Mouse (Mus musculus) liver, embryonic 12.5 days (tissue): ENCODE data around the gene Basp1. TPM values are rescaled to one million over a fixed set of nuclear protein-coding genes. Genes with fewer than 3 reads are reported as not detected.

ENCODE experiments used
- ATAC-seq: fragments of 200-750 bp; cut with Nextera tagmentation; 2 replicates; pipeline ENCODE4 v1.8.0; 2017; ENCODE audit warnings: moderate number of reproducible peaks, mild to moderate bottlenecking, moderate library complexity
- H3K27ac ChIP-seq: fragments of 300-500 bp; sonication (generic); 2 replicates; pipeline ENCODE4 v1.5.1; 2016; ENCODE audit warnings: mild to moderate bottlenecking
- H3K27me3 ChIP-seq: fragments of 300-500 bp; sonication (generic); replicated peaks from 2 replicates; pipeline ENCODE4 v1.6.1; 2016; ENCODE audit warnings: mild to moderate bottlenecking, moderate library complexity
- H3K36me3 ChIP-seq: fragments of 300-500 bp; sonication (generic); 2 replicates; pipeline ENCODE4 v1.6.1; 2016; ENCODE audit warnings: mild to moderate bottlenecking, moderate library complexity
- H3K4me1 ChIP-seq: fragments of 300-500 bp; sonication (generic); 2 replicates; pipeline ENCODE4 v1.6.1; 2016
- H3K4me2 ChIP-seq: fragments of 300-500 bp; sonication (generic); 2 replicates; pipeline ENCODE4 v1.6.1; 2016; ENCODE audit warnings: mild to moderate bottlenecking, moderate library complexity
- H3K4me3 ChIP-seq: fragments of 300-500 bp; sonication (generic); 2 replicates; pipeline ENCODE4 v1.5.1; 2016; ENCODE audit warnings: mild to moderate bottlenecking, moderate library complexity
- H3K9ac ChIP-seq: fragments of 300-500 bp; sonication (generic); 2 replicates; pipeline ENCODE4 v1.6.1; 2016; ENCODE audit warnings: mild to moderate bottlenecking, moderate library complexity
- H3K9me3 ChIP-seq: fragments of 300-500 bp; sonication (generic); replicated peaks from 2 replicates; pipeline ENCODE4 v1.6.1; 2016; ENCODE audit warnings: mild to moderate bottlenecking, moderate library complexity
- WGBS: fragments of 180-500 bp; shearing (Covaris S2); methylation state at CpG from one replicate; pipeline ENCODE4 v1.1.7; 2016; ENCODE audit not compliant: insufficient replicate concordance; 5-methylcytosine and 5-hydroxymethylcytosine counted together
- polyA plus RNA-seq: library from polyadenylated mRNA; unstranded; fragments of >200 nt; fragmentation: Nextera tagmentation; extraction: Ambion mirVana; gene quantifications from 2 replicates; pipeline ENCODE4 v1.2.1, GENCODE M21; 2016

Basp1 gene
- polyA plus RNA-seq, 1 experiment from 2014 or later = 9.6 TPM

DNA sequence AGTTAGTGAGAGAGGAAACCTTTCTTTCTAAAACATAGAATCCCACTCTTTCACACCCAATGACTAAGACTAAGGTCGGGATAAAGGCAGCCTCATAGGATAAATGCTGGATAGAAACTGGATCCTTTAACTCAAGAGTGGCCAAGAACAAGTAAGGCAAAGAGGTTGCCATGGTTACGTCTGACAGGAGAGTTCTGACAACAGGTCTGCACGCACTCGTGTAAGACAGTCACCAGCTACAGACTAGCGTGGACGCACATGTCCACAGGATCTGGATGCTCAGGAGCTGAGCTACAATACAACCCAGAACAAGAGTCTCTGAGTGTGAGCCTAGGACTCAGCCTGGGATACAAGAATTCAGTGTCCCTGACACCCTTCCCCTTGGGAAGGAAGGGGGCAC lies 26.0 kb downstream of the Basp1 start:
- 71% methylated on average over 6 of the region's 6 CpGs for WGBS
- no peaks in the 10 kb centered on the region for H3K36me3 ChIP-seq
- H3K4me3 ChIP-seq = no peak overlapping the region
- no peak overlapping the region for H3K27ac ChIP-seq
- no peaks in the 10 kb centered on the region for H3K27me3 ChIP-seq
- no peaks in the 10 kb centered on the region for H3K9me3 ChIP-seq
- no peak for ATAC-seq
- H3K4me1 ChIP-seq = peaks cover 7% of the 10 kb centered on the region
- no peak overlapping the region for H3K4me2 ChIP-seq
- no peak overlapping the region for H3K9ac ChIP-seq

DNA sequence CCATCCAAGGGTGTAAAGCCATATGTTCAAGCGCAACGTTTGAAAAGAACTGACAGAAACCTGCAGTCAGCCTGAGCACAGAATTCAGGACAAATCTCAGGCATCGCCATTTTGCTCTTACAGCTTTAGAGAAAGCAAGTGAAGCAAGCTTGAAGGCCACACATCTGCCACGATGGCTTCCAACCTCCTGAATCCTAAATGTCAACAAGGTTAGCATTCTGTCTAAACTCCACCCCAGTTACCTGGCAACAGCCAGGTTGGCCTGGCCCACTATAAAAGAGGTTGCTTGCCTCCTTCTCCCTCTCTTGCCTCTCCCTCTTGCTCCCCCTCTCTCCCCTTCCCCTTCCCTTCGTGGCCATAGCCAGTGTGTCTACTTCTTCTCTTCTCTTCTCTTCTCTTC lies 33.5 kb downstream of the Basp1 start:
- no peaks in the 10 kb centered on the region for H3K9me3 ChIP-seq
- H3K27ac ChIP-seq = no peak overlapping the region
- ATAC-seq = no peak
- no peaks in the 10 kb centered on the region for H3K27me3 ChIP-seq
- H3K36me3 ChIP-seq = no peaks in the 10 kb centered on the region
- WGBS = 74% methylated on average over 5 of the region's 5 CpGs
- H3K4me2 ChIP-seq = no peak overlapping the region
- H3K4me3 ChIP-seq = no peak overlapping the region
- H3K9ac ChIP-seq = no peak overlapping the region
- H3K4me1 ChIP-seq = no peaks in the 10 kb centered on the region

DNA sequence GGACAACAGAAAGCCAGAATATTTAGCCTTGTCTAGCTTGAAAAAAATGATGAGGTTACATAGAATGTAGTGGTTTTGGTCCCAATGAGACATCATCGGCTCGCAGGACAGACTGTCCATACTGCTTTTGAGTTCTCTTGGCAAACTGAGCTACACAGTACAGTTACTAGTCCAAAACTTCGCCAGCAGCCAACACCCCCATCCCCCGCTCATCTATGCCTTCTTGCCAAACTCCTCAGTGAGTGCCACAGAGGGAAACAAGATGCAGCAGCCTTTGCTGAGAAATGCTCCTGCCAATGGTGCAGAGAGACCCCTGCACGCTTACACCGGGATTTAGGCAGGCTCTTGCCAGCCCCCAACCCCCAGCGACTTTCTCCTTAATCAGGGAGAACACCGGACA lies 34.9 kb downstream of the Basp1 start:
- Histone ChIP-seq H3K27ac (no peak overlapping the region), H3K27me3 (no peaks in the 10 kb centered on the region), H3K9me3 (no peaks in the 10 kb centered on the region), H3K9ac (no peak overlapping the region), H3K4me1 (no peaks in the 10 kb centered on the region), H3K36me3 (no peaks in the 10 kb centered on the region), H3K4me3 (no peak overlapping the region), H3K4me2 (no peak overlapping the region)
- ATAC-seq = no peak
- WGBS = 79% methylated on average over 8 of the region's 8 CpGs

DNA sequence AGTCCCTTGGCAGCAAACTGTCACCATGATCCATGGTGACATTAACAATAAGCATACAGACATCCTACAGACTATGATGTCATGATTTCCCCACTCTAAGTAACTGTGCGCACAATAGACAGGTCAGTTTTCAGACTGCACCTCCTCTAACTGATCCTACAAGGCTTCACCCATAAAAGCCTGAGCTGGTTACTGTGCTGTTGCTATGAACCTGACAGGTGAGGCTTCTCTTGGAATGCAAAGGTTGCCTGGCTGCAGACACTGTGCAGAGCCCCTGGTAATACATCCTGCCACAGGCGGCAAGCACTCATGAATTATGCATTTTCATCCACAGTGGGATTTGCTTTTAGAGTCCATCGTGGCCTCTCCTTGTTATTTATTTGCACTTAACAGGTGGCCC lies 36.6 kb downstream of the Basp1 start:
- no peak for ATAC-seq
- Histone ChIP-seq H3K27me3 (no peaks in the 10 kb centered on the region), H3K9me3 (no peaks in the 10 kb centered on the region), H3K4me3 (no peak overlapping the region), H3K27ac (no peak overlapping the region), H3K36me3 (no peaks in the 10 kb centered on the region), H3K9ac (no peak overlapping the region), H3K4me1 (no peaks in the 10 kb centered on the region), H3K4me2 (no peak overlapping the region)
- 68% methylated on average over 3 of the region's 3 CpGs for WGBS

DNA sequence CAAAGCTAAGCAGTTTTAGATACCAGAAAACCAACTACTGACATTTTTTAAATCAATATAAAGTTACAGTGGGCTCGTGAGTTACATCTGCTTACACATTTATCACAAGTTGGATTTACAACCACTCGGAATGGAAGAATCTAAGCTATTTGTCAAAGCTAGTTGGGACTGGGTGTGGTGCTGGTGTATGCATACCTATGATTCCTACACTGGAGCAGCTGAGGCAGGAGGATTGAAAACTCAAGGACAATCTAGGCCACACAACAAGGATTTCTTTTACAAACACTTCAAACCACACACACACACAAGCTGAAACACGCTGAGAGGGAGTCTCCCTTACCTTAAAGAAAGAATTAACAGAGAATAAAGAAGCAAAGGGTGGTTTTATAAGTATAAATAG lies 40.1 kb downstream of the Basp1 start:
- Histone ChIP-seq H3K27ac (no peak overlapping the region), H3K9ac (no peak overlapping the region), H3K4me2 (no peak overlapping the region), H3K4me3 (no peak overlapping the region), H3K36me3 (no peaks in the 10 kb centered on the region), H3K4me1 (no peaks in the 10 kb centered on the region), H3K9me3 (no peaks in the 10 kb centered on the region), H3K27me3 (no peaks in the 10 kb centered on the region)
- no peak for ATAC-seq
- WGBS = 58% methylated on average over 3 of the region's 3 CpGs

DNA sequence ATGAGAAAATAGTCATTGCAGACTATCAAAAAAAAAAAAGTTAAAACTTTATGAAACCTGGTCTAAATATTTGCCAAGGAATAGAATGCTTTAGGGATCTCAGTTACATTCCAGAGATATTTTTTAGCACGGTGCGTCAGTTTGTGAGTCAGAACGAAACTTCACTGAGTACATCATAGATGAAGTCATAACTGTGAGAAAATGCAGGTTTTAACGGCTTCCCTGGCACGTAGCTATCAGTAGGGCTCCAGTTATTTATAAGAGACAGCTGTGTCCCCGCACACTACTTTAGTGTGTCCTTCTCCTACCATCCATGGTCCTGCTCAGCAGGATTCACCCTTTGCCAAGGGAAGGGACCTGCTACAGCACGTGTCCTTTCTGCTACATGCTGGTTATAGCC lies 44.0 kb downstream of the Basp1 start:
- Histone ChIP-seq H3K4me2 (no peak overlapping the region), H3K9ac (no peak overlapping the region), H3K36me3 (no peaks in the 10 kb centered on the region), H3K27ac (no peak overlapping the region), H3K9me3 (no peaks in the 10 kb centered on the region), H3K4me1 (no peaks in the 10 kb centered on the region), H3K4me3 (no peak overlapping the region), H3K27me3 (peaks cover 11% of the 10 kb centered on the region)
- no peak for ATAC-seq
- WGBS = 74% methylated on average over 7 of the region's 7 CpGs

DNA sequence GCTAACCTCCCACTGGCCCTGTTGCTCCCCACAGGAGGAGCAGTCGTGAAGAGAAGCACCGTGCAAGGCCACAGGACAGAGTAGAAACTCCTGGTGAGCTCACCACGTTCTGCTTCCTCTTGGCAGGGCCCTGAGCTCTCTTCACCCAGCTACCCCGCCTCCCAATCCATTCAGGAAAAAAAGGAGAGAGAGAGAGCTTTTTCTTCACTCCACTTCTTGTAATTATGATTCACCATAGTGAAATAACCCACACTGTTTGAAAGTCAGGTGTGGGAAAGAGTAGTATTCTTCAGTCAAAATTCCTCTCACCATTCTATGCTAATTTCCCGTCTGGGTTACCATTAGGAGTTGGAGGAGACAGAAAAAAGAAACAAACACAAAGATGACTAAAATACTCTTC lies 48.1 kb downstream of the Basp1 start:
- ATAC-seq = no peak
- 29% methylated on average over 5 of the region's 5 CpGs for WGBS
- no peak overlapping the region for H3K4me3 ChIP-seq

DNA sequence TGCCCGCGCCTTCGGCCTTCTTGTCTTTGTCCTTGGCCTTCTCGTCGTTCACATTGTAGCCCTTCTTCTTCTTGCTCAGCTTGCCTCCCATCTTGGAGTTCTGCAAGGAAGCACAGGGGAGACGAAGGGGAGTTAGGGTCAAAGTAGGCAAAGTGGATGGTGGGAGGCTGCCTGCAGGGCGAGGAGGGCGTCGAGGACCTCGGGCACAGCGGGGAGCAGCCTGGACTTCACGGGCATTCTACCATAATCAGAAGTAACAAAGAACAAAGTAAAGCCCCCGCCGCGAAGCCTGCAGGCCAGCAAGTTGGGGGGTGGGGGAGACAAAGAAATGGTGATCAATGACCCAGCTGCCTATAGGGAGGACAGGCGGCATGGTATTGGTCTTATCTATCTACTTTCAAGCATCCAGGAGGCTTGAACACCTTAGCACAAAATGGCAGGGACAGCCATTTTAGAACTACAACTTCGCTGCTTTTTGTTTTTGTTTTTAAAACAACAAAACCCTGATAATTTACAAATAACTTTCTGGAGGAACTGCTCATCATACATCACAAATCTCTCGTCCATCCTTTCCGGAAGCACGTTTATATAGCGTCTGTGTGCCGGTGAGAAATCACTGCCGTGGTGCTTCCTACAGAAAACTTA lies 48.6 kb downstream of the Basp1 start:
- Histone ChIP-seq H3K4me2 (peak overlapping the region; percentile 63), H3K9ac (0 out of 2 replicates have a peak overlapping the region, but pooled peaks have one; percentile 13), H3K36me3 (no peaks in the 10 kb centered on the region), H3K27me3 (peaks cover 26% of the 10 kb centered on the region), H3K27ac (no peak overlapping the region), H3K4me1 (no peaks in the 10 kb centered on the region), H3K9me3 (no peaks in the 10 kb centered on the region), H3K4me3 (peak overlapping the region; percentile 49)
- WGBS = 32% methylated on average over 23 of the region's 23 CpGs
- no peak for ATAC-seq

More for the DNA sequence above, 48.1 kb downstream of the Basp1 start:
- H3K27ac ChIP-seq = no peak overlapping the region
- H3K9ac ChIP-seq = no peak overlapping the region
- H3K9me3 ChIP-seq = no peaks in the 10 kb centered on the region
- H3K27me3 ChIP-seq = peaks cover 26% of the 10 kb centered on the region
- no peak overlapping the region for H3K4me2 ChIP-seq
- no peaks in the 10 kb centered on the region for H3K4me1 ChIP-seq
- no peaks in the 10 kb centered on the region for H3K36me3 ChIP-seq

DNA sequence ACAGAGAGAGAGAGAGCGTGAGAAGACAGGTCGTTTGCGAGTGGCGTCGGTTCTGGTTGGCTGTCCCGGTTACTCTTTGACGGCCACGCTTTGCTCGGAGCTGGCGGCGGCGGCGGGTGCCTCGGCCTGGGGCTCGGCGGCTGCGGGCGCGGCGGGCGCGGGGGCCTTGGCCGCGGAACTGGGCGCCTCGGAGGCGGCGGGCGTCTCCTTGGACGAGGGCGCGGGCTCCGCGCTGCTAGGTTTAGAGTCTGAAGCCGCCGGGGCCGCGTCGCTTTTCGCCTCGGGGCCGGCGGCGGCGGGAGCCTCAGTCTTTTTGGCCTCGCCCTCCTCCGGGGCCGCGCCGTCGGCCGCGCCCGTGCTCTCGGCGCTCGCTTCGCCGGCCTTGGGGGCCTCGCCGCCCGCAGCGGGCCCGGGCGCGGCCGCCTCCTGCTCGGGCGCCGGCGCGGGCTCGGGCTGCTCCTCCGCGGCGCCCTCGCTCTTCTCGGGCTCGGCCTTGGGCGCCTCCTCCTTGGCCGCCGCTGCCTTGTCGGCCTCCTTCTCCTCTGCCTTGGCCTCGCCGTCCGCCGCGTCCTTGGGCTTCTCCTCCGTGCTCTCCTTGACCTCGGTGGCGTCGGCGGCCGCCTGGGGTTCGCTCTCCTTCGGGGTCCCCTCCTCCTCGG lies 49.3 kb downstream of the Basp1 start:
- WGBS = 7% methylated on average over 86 of the region's 97 CpGs
- Histone ChIP-seq H3K4me3 (peak overlapping the region; percentile 49), H3K27ac (no peak overlapping the region), H3K9me3 (no peaks in the 10 kb centered on the region), H3K9ac (peak overlapping the region; percentile 39), H3K36me3 (no peaks in the 10 kb centered on the region), H3K4me1 (no peaks in the 10 kb centered on the region), H3K27me3 (peaks cover 26% of the 10 kb centered on the region), H3K4me2 (peak overlapping the region; percentile 63)
- ATAC-seq = 0 out of 2 replicates have a peak, but pooled peaks have one; percentile 15

DNA sequence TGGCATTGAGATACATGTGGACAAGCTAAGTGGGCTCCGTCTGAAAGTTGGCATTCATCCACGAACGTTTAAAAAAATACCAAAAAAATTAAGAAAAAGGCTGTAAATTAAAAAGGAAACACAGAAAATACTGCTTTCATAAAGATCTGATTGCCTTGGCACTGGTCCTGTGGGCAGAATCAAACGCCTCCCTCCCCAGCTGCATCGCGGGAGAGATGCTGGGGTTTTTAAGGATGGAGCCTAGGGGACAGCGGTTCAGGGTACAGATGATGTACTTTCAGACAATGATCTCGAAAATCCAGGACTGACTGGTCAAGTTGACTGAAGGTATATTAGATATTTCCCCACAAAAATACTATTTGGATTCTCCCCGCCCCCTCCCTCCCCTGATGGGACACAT lies 49.9 kb downstream of the Basp1 start:
- WGBS = 80% methylated on average over 9 of the region's 9 CpGs

DNA sequence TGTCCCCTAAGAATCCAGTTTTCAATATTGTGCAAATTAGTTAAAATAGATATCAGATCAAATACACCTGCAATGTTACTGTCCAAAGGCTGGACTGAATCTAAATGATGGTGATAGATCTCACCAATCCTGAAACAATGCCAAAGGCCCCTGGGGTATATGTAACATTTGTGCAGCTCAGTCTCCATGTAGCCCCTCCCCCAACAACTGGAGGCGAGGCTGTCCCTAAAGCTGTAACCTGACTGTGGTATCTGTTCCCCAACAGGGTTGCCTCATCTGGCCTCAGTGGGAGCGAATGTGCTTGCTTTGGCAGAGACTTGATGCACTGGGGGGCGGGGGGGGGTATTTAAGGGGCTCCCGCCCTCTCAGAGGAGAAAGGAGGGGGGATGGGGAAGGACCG lies 52.7 kb downstream of the Basp1 start:
- H3K27ac ChIP-seq = no peak overlapping the region
- H3K4me2 ChIP-seq = no peak overlapping the region
- no peak overlapping the region for H3K4me3 ChIP-seq
- no peaks in the 10 kb centered on the region for H3K4me1 ChIP-seq
- WGBS = 53% methylated on average over 5 of the region's 5 CpGs
- H3K36me3 ChIP-seq = no peaks in the 10 kb centered on the region
- H3K27me3 ChIP-seq = peaks cover 26% of the 10 kb centered on the region
- no peaks in the 10 kb centered on the region for H3K9me3 ChIP-seq
- ATAC-seq = no peak
- no peak overlapping the region for H3K9ac ChIP-seq

More for the DNA sequence above, 49.9 kb downstream of the Basp1 start:
- ATAC-seq = no peak
- Histone ChIP-seq H3K4me1 (no peaks in the 10 kb centered on the region), H3K27me3 (peaks cover 26% of the 10 kb centered on the region), H3K9ac (no peak overlapping the region), H3K27ac (no peak overlapping the region), H3K9me3 (no peaks in the 10 kb centered on the region), H3K4me3 (no peak overlapping the region), H3K4me2 (no peak overlapping the region; the same call in 1 of the 2 replicates), H3K36me3 (no peaks in the 10 kb centered on the region)

DNA sequence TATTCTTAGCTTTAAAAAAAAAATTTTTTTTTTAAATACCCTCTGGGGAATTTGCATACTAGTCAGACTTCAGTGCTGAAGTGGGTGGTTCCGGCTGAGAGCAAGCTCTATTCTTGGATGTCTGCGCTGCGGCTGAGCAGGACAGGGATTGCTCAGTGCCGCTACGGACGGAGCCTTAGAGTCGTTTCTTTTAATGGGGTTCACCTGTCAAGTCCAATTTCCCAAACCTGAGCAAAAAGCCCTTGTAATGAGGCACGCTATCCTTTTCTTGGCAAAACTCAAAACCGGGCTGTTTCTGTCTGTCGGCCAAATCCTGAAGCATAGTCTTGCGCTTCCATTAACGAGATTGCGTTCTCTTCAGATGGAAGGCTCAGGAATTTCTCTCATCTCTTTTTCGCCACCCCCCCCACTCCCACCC lies 54.9 kb downstream of the Basp1 start:
- WGBS = 74% methylated on average over 14 of the region's 14 CpGs
- no peak overlapping the region for H3K4me2 ChIP-seq

More for the DNA sequence above, 54.9 kb downstream of the Basp1 start:
- no peaks in the 10 kb centered on the region for H3K4me1 ChIP-seq
- H3K9ac ChIP-seq = no peak overlapping the region
- H3K27me3 ChIP-seq = peaks cover 7% of the 10 kb centered on the region
- no peaks in the 10 kb centered on the region for H3K9me3 ChIP-seq
- no peaks in the 10 kb centered on the region for H3K36me3 ChIP-seq
- no peak overlapping the region for H3K27ac ChIP-seq
- ATAC-seq = no peak
- H3K4me3 ChIP-seq = no peak overlapping the region
